Mouse (Mus musculus) gonadal fat pad, adult 2 months (tissue): Measurements from ENCODE around the gene Ncam2. TPM values are rescaled to one million over a fixed set of nuclear protein-coding genes. Genes with fewer than 3 reads are reported as not detected.

Experiments used
- DNase-seq: peaks from one replicate; pipeline ENCODE4 v3.0.0-alpha.2; 2012; ENCODE audit warnings: low read depth
- polyA plus RNA-seq: library from polyadenylated mRNA; depleted of rRNA; stranded (reverse); fragments of >200 nt; gene quantifications from 2 replicates; pipeline ENCODE4 v1.2.3, GENCODE M21; 2012

Ncam2 gene
- polyA plus RNA-seq, 1 experiment = 0.08 TPM

- DNase-seq = peak; percentile 59
These were observed 451.1 kb downstream of the Ncam2 start for GRCm38 (mm10) chr16:81651550-81651949.

GRCm38 (mm10) chr16:81656550-81656949, 456.1 kb downstream of the Ncam2 start:
- DNase-seq = no peak

GRCm38 (mm10) chr16:81673866-81674265, 473.4 kb downstream of the Ncam2 start:
- no peak for DNase-seq

GRCm38 (mm10) chr16:81675546-81675945, 475.0 kb downstream of the Ncam2 start:
- no peak for DNase-seq
